Comparison of ENCODE assay signal across 23 mouse cellular contexts in genomic region chr4:139423270-139423669, GRCm38 (mm10).
DNase-seq lines count a peak whose midpoint lies in the region; ATAC-seq and TF ChIP-seq lines count a peak whose summit lies in the region.
"Had no signal": no experiment of that assay in that cellular context is flagged by ENCODE, and none has a peak within 500 bp of the region (broad histone marks: within the 10 kb centered on the region; RNA-seq: fewer than 3 reads in every experiment).

No protein-coding gene starts in this region.

- peak; percentile 8 for DNase-seq in kidney, adult 18-20 months
- DNase-seq in kidney, postnatal 4 days = no peak
- DNase-seq in kidney, adult 9 months = peak; percentile 69
- peak; percentile 17 for DNase-seq in kidney, postnatal 14 days
- no peak for DNase-seq in heart, adult 2 months
- DNase-seq: adrenal gland, adult 2 months; adrenal gland, postnatal 14 days; cerebellum, adult 11 months; cerebellum, adult 2 months; cerebellum, adult 9-11 months; cerebellum, postnatal 25 days; gastrocnemius, postnatal 25 days had no signal

- TF ChIP-seq POLR2A in embryonic fibroblast, embryonic 13.5 days (IDR thresholded peaks at IDR 0.05; ENCODE audit: low read depth, low read length) = no peak
- TF ChIP-seq POLR2A in heart, adult 2 months (IDR thresholded peaks at IDR 0.05; ENCODE audit: insufficient read depth, low read depth, low read length) = no peak

- no peak overlapping the region for H3K4me2 ChIP-seq in kidney, embryonic 16.5 days (replicated peaks; ENCODE audit: low read depth, low read length)
- H3K4me2 ChIP-seq: embryonic facial prominence, embryonic 12.5 days; embryonic facial prominence, embryonic 15.5 days; forebrain, embryonic 12.5 days; forebrain, embryonic 15.5 days; heart, embryonic 11.5 days; hindbrain, embryonic 12.5 days had no signal

- ATAC-seq in kidney, embryonic 16.5 days (ENCODE audit: low FRiP score, low TSS enrichment) = no peak
- ATAC-seq in megakaryocyte progenitor cell, adult 5-6 weeks (replicated peaks; ENCODE audit: poor library complexity) = no peak
- ATAC-seq: CD4-positive, CD25-positive, alpha-beta regulatory T cell, adult 4 months; forebrain, embryonic 15.5 days had no signal

- TF ChIP-seq CTCF in embryonic fibroblast, embryonic 13.5 days (IDR thresholded peaks at IDR 0.05; ENCODE audit: borderline replicate concordance, insufficient read depth, low read length) = no peak
- TF ChIP-seq CTCF in heart, adult 2 months (IDR thresholded peaks at IDR 0.05) = no peak

- H3K36me3 ChIP-seq in kidney, embryonic 16.5 days (ENCODE audit: insufficient read depth, low read length) = peaks cover 97% of the 10 kb centered on the region
- no peaks in the 10 kb centered on the region for H3K36me3 ChIP-seq in heart, adult 2 months (ENCODE audit: control insufficient read depth, insufficient read depth, low read length)

- TF ChIP-seq EP300 in heart, adult 2 months (IDR thresholded peaks at IDR 0.05; ENCODE audit: insufficient read depth, low read depth, low read length) = no peak

- no peak overlapping the region for H3K9ac ChIP-seq in kidney, embryonic 16.5 days (replicated peaks; ENCODE audit: low read length)
- H3K9ac ChIP-seq in heart, adult 2 months (ENCODE audit: low read depth, low read length) = no peak overlapping the region
- H3K9ac ChIP-seq: embryonic facial prominence, embryonic 12.5 days; embryonic facial prominence, embryonic 15.5 days; forebrain, embryonic 12.5 days; forebrain, embryonic 15.5 days; hindbrain, embryonic 12.5 days had no signal

- H3K4me3 ChIP-seq in kidney, embryonic 16.5 days (ENCODE audit: low read length) = no peak overlapping the region
- H3K4me3 ChIP-seq in embryonic fibroblast, embryonic 13.5 days (ENCODE audit: insufficient read depth, low read length) = no peak overlapping the region
- H3K4me3 ChIP-seq in heart, adult 2 months = no peak overlapping the region
- H3K4me3 ChIP-seq: embryonic facial prominence, embryonic 12.5 days; embryonic facial prominence, embryonic 15.5 days; erythroblast, embryonic 14.5 days; forebrain, embryonic 12.5 days; forebrain, embryonic 15.5 days; hindbrain, embryonic 12.5 days had no signal

- 72% methylated on average over 2 of the region's 2 CpGs for WGBS in kidney, embryonic 16.5 days
- WGBS in heart, adult 2 months = 69% methylated on average over 2 of the region's 2 CpGs

- no peak overlapping the region for H3K27ac ChIP-seq in kidney, embryonic 16.5 days (ENCODE audit: low read length)
- H3K27ac ChIP-seq in embryonic fibroblast, embryonic 13.5 days (ENCODE audit: insufficient read depth, low read length) = peak overlapping the region; percentile 35; the same call in 1 of the 2 replicates
- H3K27ac ChIP-seq in heart, adult 2 months = no peak overlapping the region
- H3K27ac ChIP-seq: embryonic facial prominence, embryonic 12.5 days; embryonic facial prominence, embryonic 15.5 days; forebrain, embryonic 12.5 days; forebrain, embryonic 15.5 days; hindbrain, embryonic 12.5 days had no signal

- H3K79me2 ChIP-seq in heart, adult 2 months (replicated peaks; ENCODE audit: control insufficient read depth, insufficient read depth, low read length) = no peaks in the 10 kb centered on the region

- no peaks in the 10 kb centered on the region for H3K4me1 ChIP-seq in kidney, embryonic 16.5 days (ENCODE audit: insufficient read depth, low read length)
- peaks cover 8% of the 10 kb centered on the region for H3K4me1 ChIP-seq in embryonic fibroblast, embryonic 13.5 days (ENCODE audit: control insufficient read depth, insufficient read depth, low read length)
- no peaks in the 10 kb centered on the region for H3K4me1 ChIP-seq in heart, adult 2 months (ENCODE audit: control insufficient read depth, insufficient read depth, low read length)
- H3K4me1 ChIP-seq: embryonic facial prominence, embryonic 12.5 days; embryonic facial prominence, embryonic 15.5 days; forebrain, embryonic 12.5 days; forebrain, embryonic 15.5 days; hindbrain, embryonic 12.5 days had no signal

- no peaks in the 10 kb centered on the region for H3K27me3 ChIP-seq in kidney, embryonic 16.5 days (ENCODE audit: insufficient read depth, low read length)
- no peaks in the 10 kb centered on the region for H3K27me3 ChIP-seq in heart, adult 2 months (ENCODE audit: control insufficient read depth, insufficient read depth, low read length)
- H3K27me3 ChIP-seq: embryonic facial prominence, embryonic 12.5 days; embryonic facial prominence, embryonic 15.5 days; forebrain, embryonic 12.5 days; forebrain, embryonic 15.5 days; hindbrain, embryonic 12.5 days had no signal

- H3K9me3 ChIP-seq in kidney, embryonic 16.5 days (ENCODE audit: low read length) = no peaks in the 10 kb centered on the region
- H3K9me3 ChIP-seq: embryonic facial prominence, embryonic 12.5 days; embryonic facial prominence, embryonic 15.5 days; forebrain, embryonic 12.5 days; forebrain, embryonic 15.5 days; hindbrain, embryonic 12.5 days had no signal

- intact Hi-C loops in heart, adult 2 months (cut with DNase I) = no loop called here

Comparison
In these comparisons a context has a peak if more than half of its experiments do, and no peak if none do; other contexts are left out.
1. DNase-seq: peak in kidney, adult 18-20 months (single experiment), kidney, adult 9 months (single experiment) and kidney, postnatal 14 days (single experiment); none in kidney, postnatal 4 days (0 of 2) and heart, adult 2 months (0 of 2).